Mouse (Mus musculus) gastrocnemius, adult 18-20 months (tissue): Measurements from ENCODE around the gene Gm21650. TPM values are rescaled to one million over a fixed set of nuclear protein-coding genes. Genes with fewer than 3 reads are reported as not detected.
"Not testable (repeated sequence)": the region's sequence is repeated elsewhere in the genome, so short reads cannot be mapped to it uniquely, and the experiment has no call there.

Experiments used
- DNase-seq: peaks from one replicate; pipeline ENCODE4 v3.0.0; 2021; ENCODE audit warnings: low spot score
- long read RNA-seq, 2 experiments: library from polyadenylated mRNA; stranded (forward); transcript quantifications; one replicate each; pipeline ENCODE4 v2.0.0; 2021
- total RNA-seq, 2 experiments: library from RNA; stranded (reverse); gene quantifications; 2 replicates each; pipeline ENCODE4 v1.2.3; 2021

Gm21650 gene
- not detected for total RNA-seq
- long read RNA-seq, experiment 1: 0 reads
- long read RNA-seq, experiment 2: 0 reads

- DNase-seq: not testable (repeated sequence)
These were observed at the start of gene Gm21650 for GRCm38 (mm10) chrY:77692508-77692907. Gene Gm21650 (plus strand): TSS chrY:77692808.
